Mouse (Mus musculus) adrenal gland, postnatal 36 days (tissue): Measurements from ENCODE around the gene Bglap. TPM values are rescaled to one million over a fixed set of nuclear protein-coding genes. Genes with fewer than 3 reads are reported as not detected.

Source experiments
- DNase-seq, 2 experiments: peaks; one replicate each; pipeline ENCODE4 v3.0.0; 2021; ENCODE audit warnings: mixed read lengths in 1 of 2
- total RNA-seq, 2 experiments: library from RNA; stranded (reverse); gene quantifications; 2 replicates each; pipeline ENCODE4 v1.2.3; 2021

Bglap gene
- total RNA-seq, 2 experiments from 2014 or later = 0.99 to 1.9 TPM

- no peak for DNase-seq
Observed at GRCm38 (mm10) chr3:88339006-88339405, 45.3 kb downstream of the Bglap start.

DNA sequence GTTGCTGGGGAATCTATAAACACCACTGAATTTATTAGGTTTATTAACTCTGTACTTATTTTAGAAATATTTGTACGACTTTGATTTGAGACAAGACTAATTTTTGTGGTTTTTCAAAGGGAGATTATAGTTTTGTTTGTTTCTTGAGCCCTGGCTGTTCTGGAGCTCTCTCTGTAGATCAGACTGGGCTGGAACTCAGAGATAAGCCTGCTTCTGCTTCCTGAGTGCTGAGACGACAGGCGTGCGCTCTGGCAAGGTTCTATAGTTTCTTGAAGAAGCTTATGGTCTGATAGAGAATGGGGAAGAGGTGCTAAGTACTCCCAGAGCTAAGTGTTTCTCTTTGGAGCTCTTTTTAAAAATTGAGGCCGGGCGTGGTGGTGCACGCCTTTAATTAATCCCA, 45.9 kb downstream of the Bglap start:
- no peak for DNase-seq

DNA sequence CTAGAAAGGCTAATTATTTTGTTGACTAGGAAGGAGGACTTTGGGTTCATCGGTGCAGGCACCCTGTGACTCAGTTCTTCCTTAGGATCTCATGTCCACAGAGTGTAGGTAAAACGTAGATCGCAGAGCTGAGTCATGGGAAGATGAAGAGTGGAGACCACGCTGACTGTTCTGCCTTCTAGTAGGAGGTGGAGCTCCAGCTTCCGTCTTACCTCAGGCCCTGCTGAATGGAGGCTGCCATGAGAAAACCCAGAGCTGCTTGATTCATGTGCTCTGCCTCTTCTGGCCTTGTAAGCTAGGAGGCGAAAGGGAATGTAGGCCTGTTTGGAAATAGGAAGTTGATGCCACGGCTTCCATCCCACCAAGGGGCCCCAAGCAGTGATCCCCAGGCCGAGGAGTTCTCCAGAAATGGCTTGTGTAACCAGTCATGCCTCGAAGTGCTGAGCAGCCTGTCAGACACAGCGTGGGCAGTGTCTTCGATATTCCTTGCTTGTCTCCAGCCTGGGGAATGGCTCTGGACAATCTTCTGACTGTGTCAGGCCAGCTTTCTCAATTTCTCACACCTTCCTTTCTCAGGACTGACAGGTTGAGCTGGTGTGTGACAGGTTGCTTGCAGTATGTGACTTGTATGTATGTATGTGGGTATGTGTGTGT, 46.8 kb downstream of the Bglap start:
- DNase-seq = no peak

- peak; percentile 97 for DNase-seq
Observed at GRCm38 (mm10) chr3:88336058-88337013, 47.9 kb downstream of the Bglap start, which contains the start of the genes Tmem79 and Smg5. TSS of gene Tmem79 (minus strand) at chr3:88336148. TSS of gene Smg5 (plus strand) at chr3:88336260.

DNA sequence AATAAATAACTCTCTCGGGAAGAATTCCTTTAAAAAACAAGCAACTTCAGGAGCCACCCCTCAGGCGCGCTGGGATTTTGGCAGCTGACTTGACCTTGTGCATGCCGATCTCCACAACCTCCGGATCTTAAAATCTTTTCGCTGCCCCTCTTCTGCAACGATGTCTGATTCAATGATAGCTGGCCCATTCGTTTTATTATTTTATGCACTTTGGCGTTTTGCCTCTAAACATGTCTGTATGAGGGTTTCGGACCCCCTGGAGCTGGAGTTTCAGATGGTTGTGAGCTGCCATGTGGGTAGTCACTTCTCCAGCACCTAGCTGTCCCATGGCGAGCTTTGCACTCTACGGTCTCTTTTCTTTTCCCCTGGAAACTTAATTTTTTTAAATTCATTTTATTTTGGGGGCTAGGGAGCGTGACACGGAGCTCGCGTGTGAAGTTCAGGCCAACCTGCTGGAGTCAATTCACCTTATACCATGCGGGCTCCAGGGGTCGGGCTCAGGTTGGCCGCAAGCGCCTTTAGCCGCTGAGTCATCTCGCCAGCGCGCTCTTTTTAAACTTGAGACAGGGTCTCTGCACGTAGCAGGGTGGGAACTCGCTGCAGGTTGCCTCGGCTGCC, 48.7 kb downstream of the Bglap start:
- peak; percentile 35 to 55 for DNase-seq

DNA sequence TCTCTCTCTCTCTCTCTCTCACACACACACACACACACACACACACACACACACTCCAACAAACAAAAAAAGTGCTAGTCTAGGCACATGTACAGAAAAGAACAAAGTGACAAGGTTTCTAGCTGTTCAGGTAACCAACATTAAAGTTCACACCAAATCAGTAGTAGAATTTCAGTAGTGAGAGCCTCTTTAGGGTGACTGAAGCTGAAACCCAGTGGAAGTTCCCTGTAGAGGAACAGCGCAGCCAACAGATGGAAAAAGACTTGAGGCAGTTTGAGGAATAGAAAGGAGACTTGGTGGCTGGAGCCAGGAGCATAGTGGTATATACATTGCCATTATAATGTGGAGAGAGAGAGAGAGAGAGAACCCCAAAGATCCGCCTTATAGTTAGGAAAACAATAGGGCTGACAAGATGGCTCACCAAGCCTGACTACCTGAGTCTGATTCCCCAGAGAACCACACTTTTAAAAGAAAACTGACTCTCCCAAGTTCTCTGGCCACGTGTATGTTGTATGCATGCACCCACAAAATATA, 49.3 kb downstream of the Bglap start:
- DNase-seq = no peak

GRCm38 (mm10) chr3:88334029-88334658, 50.1 kb downstream of the Bglap start:
- no peak for DNase-seq

Other genes starting within 250 kb of the Bglap start
- 10 to 100 TPM; 85.1 to 99.4 TPM for gene Mef2d, start 242.1 kb downstream of the Bglap start, total RNA-seq
- 1 to 10 TPM; 5.5 to 7.9 TPM for gene Rhbg, start 129.8 kb downstream of the Bglap start, total RNA-seq
- gene Gm38392, start 97.3 kb downstream of the Bglap start, total RNA-seq = 1 to 10 TPM in 1 of 2 experiments, under 1 TPM in 1; 0.99 to 1.5 TPM
- 1 to 10 TPM; 6.9 to 8.0 TPM for gene Tsacc, start 87.5 kb downstream of the Bglap start, total RNA-seq
- gene Cct3, start 87.3 kb downstream of the Bglap start, total RNA-seq = 100 to 1,000 TPM; 301 to 387 TPM
- gene Glmp, start 59.4 kb downstream of the Bglap start, total RNA-seq = 100 to 1,000 TPM; 199 to 231 TPM
- 10 to 100 TPM in 1 of 2 experiments, 1 to 10 TPM in 1; 9.8 to 13.9 TPM for gene Tmem79, start 48.3 kb downstream of the Bglap start, total RNA-seq
- gene Smg5, start 48.2 kb downstream of the Bglap start, total RNA-seq = 10 to 100 TPM; 43.2 to 45.0 TPM
- 1 to 10 TPM in 1 of 2 experiments, under 1 TPM in 1; 0.96 to 1.5 TPM for gene Paqr6, start 19.9 kb downstream of the Bglap start, total RNA-seq
- under 1 TPM in 1 of 2 experiments, not detected in 1; 0.76 TPM for gene Bglap3, start 11.7 kb downstream of the Bglap start, total RNA-seq
- gene Bglap2, start 5.8 kb downstream of the Bglap start, total RNA-seq = not detected
- 10 to 100 TPM; 29.4 to 43.1 TPM for gene Pmf1, start 25.9 kb upstream of the Bglap start, total RNA-seq
- gene Slc25a44, start 40.7 kb upstream of the Bglap start, total RNA-seq = 10 to 100 TPM; 47.2 to 48.1 TPM
- gene Sema4a, start 76.7 kb upstream of the Bglap start, total RNA-seq = 10 to 100 TPM in 1 of 2 experiments, 1 to 10 TPM in 1; 8.9 to 12.6 TPM
- gene Lmna, start 125.5 kb upstream of the Bglap start, total RNA-seq = 100 to 1,000 TPM; 109 to 141 TPM
- gene Mex3a, start 147.9 kb upstream of the Bglap start, total RNA-seq = 1 to 10 TPM; 3.1 to 4.3 TPM
- not detected for gene Rab25, start 163.8 kb upstream of the Bglap start, total RNA-seq
- 100 to 1,000 TPM; 142 to 148 TPM for gene Lamtor2, start 168.6 kb upstream of the Bglap start, total RNA-seq
- 10 to 100 TPM; 73.3 to 74.2 TPM for gene Ubqln4, start 169.3 kb upstream of the Bglap start, total RNA-seq
- 100 to 1,000 TPM; 207 to 252 TPM for gene Ssr2, start 191.4 kb upstream of the Bglap start, total RNA-seq
- 10 to 100 TPM; 24.6 to 25.3 TPM for gene Arhgef2, start 221.5 kb upstream of the Bglap start, total RNA-seq